Mouse (Mus musculus): ENCODE measurements around the gene Prdm16.

DNA sequence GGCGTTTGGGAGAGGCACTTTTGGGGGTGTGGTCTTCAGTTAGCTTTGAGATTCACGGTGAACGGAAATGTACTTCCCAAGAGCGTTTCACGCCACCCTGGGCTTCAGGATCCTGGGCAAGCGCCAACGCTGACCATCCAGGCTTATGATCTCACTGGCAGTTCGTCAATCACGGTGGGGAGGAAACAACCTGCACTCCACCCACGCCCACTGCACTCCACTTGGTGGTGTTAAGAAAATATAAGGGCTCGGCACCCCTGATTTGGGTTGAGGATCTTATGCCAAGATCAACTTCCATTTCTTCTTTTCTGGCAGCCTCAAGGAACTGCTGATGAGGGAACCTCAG lies 323.1 kb downstream of the Prdm16 start:
- no peak for TF ChIP-seq ZNF384 (IDR thresholded peaks at IDR 0.05; ENCODE audit: low read depth, low read length)
- TF ChIP-seq CHD2 (IDR thresholded peaks at IDR 0.05; ENCODE audit: low read depth, low read length) = no peak
- no peak for TF ChIP-seq MAFK (IDR thresholded peaks at IDR 0.05; ENCODE audit: insufficient read depth, low read depth, low read length)
